Mouse (Mus musculus) kidney, adult 2 months (tissue): ENCODE results near the gene Rev1. TPM values are rescaled to one million over a fixed set of nuclear protein-coding genes. Genes with fewer than 3 reads are reported as not detected.
"Not testable (repeated sequence)": the region's sequence is repeated elsewhere in the genome, so short reads cannot be mapped to it uniquely, and the experiment has no call there.

ENCODE experiments used
- DNase-seq: peaks from one replicate; pipeline ENCODE4 v3.0.0; 2021
- H3K27ac ChIP-seq: fragments of 200-500 bp; 2 replicates; pipeline ENCODE4 v1.5.1; 2012; ENCODE audit warnings: low read depth, low read length, control low read depth, inconsistent platforms; ENCODE audit not compliant: insufficient read depth
- H3K27me3 ChIP-seq: fragments of 200-500 bp; replicated peaks from 2 replicates; pipeline ENCODE4 v1.6.1; 2012; ENCODE audit warnings: mild to moderate bottlenecking, moderate library complexity, low read length, inconsistent platforms; ENCODE audit not compliant: control insufficient read depth, insufficient read depth
- H3K36me3 ChIP-seq: fragments of 200-500 bp; 2 replicates; pipeline ENCODE4 v1.6.1; 2012; ENCODE audit warnings: mild to moderate bottlenecking, moderate library complexity, low read length, inconsistent platforms; ENCODE audit not compliant: control insufficient read depth, insufficient read depth
- H3K4me1 ChIP-seq: fragments of 200-500 bp; 2 replicates; pipeline ENCODE4 v1.6.1; 2011; ENCODE audit warnings: low read length; ENCODE audit not compliant: control insufficient read depth, insufficient read depth
- H3K4me3 ChIP-seq: fragments of 200-500 bp; 2 replicates; pipeline ENCODE4 v1.5.1; 2011; ENCODE audit warnings: mild to moderate bottlenecking, low read depth, low read length, control low read depth; ENCODE audit not compliant: insufficient read depth
- CTCF ChIP-seq: fragments of 200-500 bp; conservative IDR thresholded peaks from 2 replicates; pipeline ENCODE4 v1.5.1; 2011; ENCODE audit warnings: low read depth, mild to moderate bottlenecking, control low read depth, low read length, moderate library complexity, mixed read lengths; ENCODE audit not compliant: insufficient read depth, insufficient read length
- POLR2A ChIP-seq: fragments of 200-500 bp; IDR thresholded peaks from one replicate; pipeline ENCODE4 v1.6.1; 2011; ENCODE audit warnings: low read depth, low read length, control low read depth
- WGBS: fragments of 180-500 bp; shearing (Covaris S2); methylation state at CpG from one replicate; pipeline ENCODE4 v1.1.7; 2018; 5-methylcytosine and 5-hydroxymethylcytosine counted together
- polyA plus RNA-seq: library from polyadenylated mRNA; depleted of rRNA; stranded (reverse); fragments of >200 nt; gene quantifications from 2 replicates; pipeline ENCODE4 v1.2.3, GENCODE M21; 2012

Gene Rev1
- polyA plus RNA-seq, 1 experiment: 8.4 TPM

DNA sequence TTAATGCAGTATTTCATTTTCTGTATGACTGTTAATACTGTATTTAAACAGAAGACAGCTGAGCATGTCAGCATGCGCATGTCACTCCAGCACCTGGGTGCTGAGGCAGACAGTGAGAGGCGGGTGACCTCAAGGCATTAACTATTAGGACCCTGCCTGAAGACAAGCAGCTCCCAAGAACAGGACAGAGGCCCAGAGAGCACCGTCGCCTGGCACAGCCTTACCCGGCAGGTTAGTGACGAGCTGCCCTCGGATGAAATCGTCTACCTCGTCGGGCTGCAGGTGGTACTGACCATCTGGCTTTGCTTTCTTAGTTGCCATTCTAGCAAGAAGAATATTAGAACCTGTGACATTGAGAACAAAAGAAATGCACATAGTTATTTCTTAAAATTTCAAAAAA, 62.3 kb downstream of the Rev1 start:
- Histone ChIP-seq H3K4me3 (no peak overlapping the region), H3K36me3 (peaks cover 10% of the 10 kb centered on the region), H3K27me3 (no peaks in the 10 kb centered on the region), H3K27ac (no peak overlapping the region), H3K4me1 (no peaks in the 10 kb centered on the region)
- 94% methylated on average over 10 of the region's 10 CpGs for WGBS
- TF ChIP-seq POLR2A (no peak), CTCF (no peak)
- DNase-seq: no peak

DNA sequence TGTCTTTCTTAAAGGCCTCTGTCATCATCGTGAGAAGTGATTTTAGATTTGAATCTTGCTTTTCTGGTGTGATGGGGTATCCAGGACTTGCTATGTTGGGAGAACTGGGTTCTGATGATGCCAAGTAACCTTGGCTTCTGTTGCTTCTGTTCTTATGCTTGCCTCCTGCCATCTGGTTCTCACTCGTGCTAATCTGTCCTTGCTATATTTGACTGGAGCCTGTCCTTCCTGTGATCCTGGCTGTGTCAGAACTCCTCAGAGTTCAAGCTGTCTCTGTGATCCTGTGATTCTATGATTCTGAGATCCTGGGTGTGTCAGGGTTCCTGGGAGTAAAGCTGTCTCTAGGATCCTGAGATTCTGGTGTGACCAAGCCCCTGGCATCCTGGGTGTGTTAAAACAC, 67.4 kb downstream of the Rev1 start:
- not testable (repeated sequence) for H3K27ac ChIP-seq, DNase-seq, H3K4me3 ChIP-seq, H3K27me3 ChIP-seq, H3K4me1 ChIP-seq
- 89% methylated on average over 2 of the region's 2 CpGs for WGBS
- H3K36me3 ChIP-seq: peaks cover 10% of the 10 kb centered on the region

DNA sequence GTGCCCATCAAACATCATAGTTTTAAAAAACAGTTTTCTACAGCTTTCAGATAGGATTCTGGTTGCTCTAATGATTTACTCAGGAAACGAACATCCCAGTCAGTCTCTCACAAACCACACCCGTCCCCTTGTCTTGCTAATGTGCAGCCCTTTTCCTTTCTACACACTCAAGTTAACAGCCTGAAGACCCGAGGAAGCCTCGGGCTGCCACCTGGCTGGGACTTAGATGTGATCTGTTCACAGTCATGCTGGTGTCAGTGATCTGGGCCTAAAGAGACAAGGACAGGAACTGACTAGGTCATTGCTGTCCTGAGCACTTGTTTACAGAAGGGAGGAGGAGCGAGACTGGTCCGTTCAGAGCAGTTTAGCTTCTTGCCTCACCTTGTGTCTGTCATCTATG, 71.2 kb downstream of the Rev1 start:
- H3K4me1 ChIP-seq: no peaks in the 10 kb centered on the region

DNA sequence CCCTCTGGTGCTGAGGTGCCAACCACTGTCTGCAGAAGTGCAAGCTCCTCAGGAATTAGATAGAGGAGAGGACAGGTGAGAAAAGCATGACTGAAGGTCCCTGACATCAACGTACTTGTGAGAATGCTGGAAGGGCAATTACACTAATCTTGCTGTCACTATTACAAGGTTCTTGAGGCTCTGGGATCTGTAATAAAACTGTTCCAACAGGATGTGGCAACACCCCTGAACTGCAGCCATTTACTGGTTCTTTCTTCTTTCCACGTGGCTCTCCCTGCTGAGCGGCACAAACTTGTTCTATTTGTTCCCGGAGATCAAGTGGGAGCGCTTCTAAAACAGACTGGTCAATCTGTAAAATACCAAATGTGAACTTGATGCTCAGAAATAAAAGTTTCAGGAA, 74.4 kb downstream of the Rev1 start:
- no peaks in the 10 kb centered on the region for H3K27me3 ChIP-seq
- no peak for DNase-seq
- H3K27ac ChIP-seq: no peak overlapping the region
- no peaks in the 10 kb centered on the region for H3K4me1 ChIP-seq
- H3K4me3 ChIP-seq: no peak overlapping the region
- H3K36me3 ChIP-seq: peaks cover 10% of the 10 kb centered on the region
- 69% methylated on average over 5 of the region's 5 CpGs for WGBS
- TF ChIP-seq POLR2A: no peak
- no peak for TF ChIP-seq CTCF

More for the DNA sequence above, 71.2 kb downstream of the Rev1 start:
- 70% methylated on average over 6 of the region's 6 CpGs for WGBS
- H3K27ac ChIP-seq: no peak overlapping the region
- H3K27me3 ChIP-seq: no peaks in the 10 kb centered on the region
- H3K4me3 ChIP-seq: no peak overlapping the region
- DNase-seq: no peak
- TF ChIP-seq POLR2A (no peak), CTCF (no peak)
- H3K36me3 ChIP-seq: peaks cover 6% of the 10 kb centered on the region; the same call in 1 of the 2 replicates

DNA sequence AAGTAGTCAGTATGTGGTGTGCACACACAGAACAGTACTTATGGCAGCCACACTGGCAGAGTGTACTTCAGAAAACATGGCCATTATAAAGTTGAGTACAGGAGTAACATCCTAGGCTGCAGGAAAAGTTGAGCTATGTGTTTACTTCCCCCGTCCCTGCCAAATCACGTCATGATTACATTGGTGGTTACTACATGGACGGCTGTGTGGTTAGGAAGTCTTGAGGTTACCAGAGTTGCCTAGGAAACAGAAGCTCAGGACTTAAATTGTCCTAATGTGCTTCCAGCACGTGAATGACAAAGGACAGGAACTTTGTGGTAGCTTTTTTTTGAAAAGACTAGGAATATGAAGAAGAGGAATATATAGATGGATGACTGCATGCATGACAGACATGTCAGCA, 80.0 kb downstream of the Rev1 start:
- WGBS: 65% methylated on average over 4 of the region's 4 CpGs
- Histone ChIP-seq H3K27ac (no peak overlapping the region), H3K36me3 (peaks cover 22% of the 10 kb centered on the region), H3K4me1 (no peaks in the 10 kb centered on the region), H3K27me3 (no peaks in the 10 kb centered on the region), H3K4me3 (no peak overlapping the region)
- TF ChIP-seq CTCF (no peak), POLR2A (no peak)
- no peak for DNase-seq

DNA sequence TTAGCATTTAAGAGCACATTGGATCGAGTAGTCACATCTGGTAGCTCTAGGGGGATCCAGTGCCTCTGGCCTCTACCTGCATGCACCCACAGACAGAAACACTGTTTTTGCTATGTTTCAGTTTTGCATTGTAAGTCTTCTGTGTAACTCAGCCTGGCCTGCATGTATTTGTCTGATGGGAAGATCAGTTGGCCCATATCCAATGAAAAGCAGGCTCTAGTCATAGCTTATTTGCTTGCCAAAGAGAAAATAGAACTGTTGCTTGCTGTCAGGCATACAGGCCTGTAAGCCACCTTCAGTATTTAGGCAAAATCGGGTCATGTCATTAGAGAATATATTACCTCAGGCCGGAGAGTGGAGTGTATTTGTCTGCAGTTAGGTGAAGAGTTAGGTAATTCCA, 81.5 kb downstream of the Rev1 start:
- Histone ChIP-seq H3K36me3 (peaks cover 22% of the 10 kb centered on the region), H3K4me1 (no peaks in the 10 kb centered on the region)
- DNase-seq: no peak

DNA sequence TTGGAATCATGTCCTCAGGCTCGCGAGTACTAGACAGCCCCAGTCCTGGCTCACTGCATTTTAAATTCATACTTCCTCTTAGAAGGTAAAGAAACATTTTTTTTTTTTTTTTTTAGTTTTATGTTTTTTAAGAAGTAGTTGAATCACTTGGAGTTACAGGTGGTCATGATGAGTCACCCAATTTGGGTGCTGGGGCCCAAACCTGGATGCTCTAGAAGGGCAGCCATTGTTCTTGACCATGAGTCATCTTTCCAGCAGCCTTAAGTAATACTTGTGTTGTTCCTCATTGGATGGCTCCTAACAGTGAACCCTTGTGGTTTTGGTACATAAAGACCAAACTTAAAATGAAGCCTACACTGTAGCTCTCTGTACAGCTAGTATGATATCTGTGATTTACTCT, 90.7 kb downstream of the Rev1 start:
- Histone ChIP-seq H3K4me1 (no peaks in the 10 kb centered on the region), H3K4me3 (no peak overlapping the region), H3K36me3 (peaks cover 7% of the 10 kb centered on the region), H3K27ac (no peak overlapping the region), H3K27me3 (no peaks in the 10 kb centered on the region)
- 96% methylated on average over 2 of the region's 2 CpGs for WGBS
- no peak for DNase-seq
- TF ChIP-seq CTCF: no peak
- TF ChIP-seq POLR2A: no peak

More for the DNA sequence above, 81.5 kb downstream of the Rev1 start:
- Histone ChIP-seq H3K4me3 (no peak overlapping the region), H3K27me3 (no peaks in the 10 kb centered on the region), H3K27ac (no peak overlapping the region)
- TF ChIP-seq POLR2A (no peak), CTCF (no peak)
- WGBS: 77% methylated on average over 3 of the region's 3 CpGs

DNA sequence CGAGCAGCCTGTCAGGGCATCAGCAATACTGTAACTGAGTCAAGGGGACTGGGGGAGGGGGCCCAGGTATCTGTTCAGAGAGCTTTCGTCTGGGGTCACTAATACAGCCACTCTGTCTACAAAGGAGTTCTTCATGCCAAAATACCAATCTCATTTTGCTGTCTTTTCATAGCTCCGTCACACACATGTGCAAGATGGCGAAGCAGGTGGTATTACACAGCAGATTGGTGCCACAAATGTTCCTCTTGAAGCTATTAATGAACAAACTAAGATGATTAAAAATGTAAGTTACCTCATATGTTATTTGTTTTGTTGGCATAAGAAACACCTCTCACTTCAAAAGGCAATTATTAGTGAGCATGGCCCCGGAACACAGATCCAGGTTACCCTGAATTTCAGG, 92.2 kb downstream of the Rev1 start:
- DNase-seq: no peak
- no peak overlapping the region for H3K27ac ChIP-seq
- TF ChIP-seq POLR2A (no peak), CTCF (no peak)
- no peaks in the 10 kb centered on the region for H3K4me1 ChIP-seq
- H3K36me3 ChIP-seq: peaks cover 12% of the 10 kb centered on the region
- no peaks in the 10 kb centered on the region for H3K27me3 ChIP-seq
- WGBS: 90% methylated on average over 5 of the region's 5 CpGs
- H3K4me3 ChIP-seq: no peak overlapping the region
